Mouse (Mus musculus) MEL (cell line): ENCODE results near the gene Scgb1c1. TPM values are rescaled to one million over a fixed set of nuclear protein-coding genes. Genes with fewer than 3 reads are reported as not detected.
A peak's percentile ranks its signal among the peaks of the same experiment; 100 is the strongest.

Experiments
- DNase-seq: peaks from one replicate; pipeline ENCODE4 v3.0.0; 2011; ENCODE audit warnings: low read depth, low spot score
- H3K27ac ChIP-seq: 2 replicates; pipeline ENCODE4 v1.5.1; 2012; ENCODE audit warnings: low read depth, mild to moderate bottlenecking, control low read depth, low read length, moderate library complexity; ENCODE audit not compliant: control insufficient read depth
- H3K27me3 ChIP-seq, 2 experiments: fragments of 150-350 bp in 1 of 2; sonication (generic) in 1 of 2; 2 replicates each; pipeline ENCODE4 v1.6.1; 2012; ENCODE audit warnings: low read length in 2 of 2, mild to moderate bottlenecking in 2 of 2, improper control_type of control experiment in 1 of 2, moderate library complexity in 1 of 2; ENCODE audit not compliant: insufficient read depth in 2 of 2, control insufficient read depth in 1 of 2
- H3K36me3 ChIP-seq, 2 experiments: 2 replicates each; pipeline ENCODE4 v1.6.1; 2012 to 2014; ENCODE audit warnings: low read length in 2 of 2, improper control_type of control experiment in 1 of 2, inconsistent platforms in 1 of 2, mild to moderate bottlenecking in 1 of 2; ENCODE audit not compliant: insufficient read depth in 2 of 2, control insufficient read depth in 1 of 2
- H3K4me1 ChIP-seq, 2 experiments: fragments of 150-350 bp in 1 of 2; sonication (generic) in 1 of 2; 2 replicates each; pipeline ENCODE4 v1.6.1; 2012; ENCODE audit warnings: low read length in 2 of 2, improper control_type of control experiment in 1 of 2, mild to moderate bottlenecking in 1 of 2; ENCODE audit not compliant: insufficient read depth in 2 of 2, control insufficient read depth in 1 of 2
- H3K4me3 ChIP-seq, 2 experiments: fragments of 150-350 bp in 1 of 2; sonication (generic) in 1 of 2; 2 replicates each; pipeline ENCODE4 v1.5.1; 2012; ENCODE audit warnings: low read depth in 2 of 2, low read length in 2 of 2, mild to moderate bottlenecking in 2 of 2, moderate library complexity in 2 of 2, control low read depth in 1 of 2, improper control_type of control experiment in 1 of 2; ENCODE audit not compliant: control insufficient read depth in 1 of 2, insufficient read depth in 1 of 2
- H3K79me2 ChIP-seq: 2 replicates; pipeline ENCODE4 v1.6.1; 2012; ENCODE audit warnings: mild to moderate bottlenecking, low read length, moderate library complexity; ENCODE audit not compliant: control insufficient read depth, poor library complexity, insufficient read depth
- H3K9ac ChIP-seq: 2 replicates; pipeline ENCODE4 v1.6.1; 2012; ENCODE audit warnings: low read depth, mild to moderate bottlenecking, control low read depth, low read length, moderate library complexity; ENCODE audit not compliant: control insufficient read depth, poor library complexity, severe bottlenecking
- H3K9me3 ChIP-seq: fragments of 150-350 bp; sonication (generic); replicated peaks from 2 replicates; pipeline ENCODE4 v1.6.1; 2012; ENCODE audit warnings: mild to moderate bottlenecking, low read length, improper control_type of control experiment, moderate library complexity; ENCODE audit not compliant: insufficient read depth
- BHLHE40 ChIP-seq: IDR thresholded peaks from 2 replicates; pipeline ENCODE4 v1.6.1; 2012; ENCODE audit warnings: low read depth, mild to moderate bottlenecking, inconsistent platforms, low read length, improper control_type of control experiment, borderline replicate concordance
- CHD2 ChIP-seq: IDR thresholded peaks from 2 replicates; pipeline ENCODE4 v1.6.1; 2011; ENCODE audit warnings: low read length, improper control_type of control experiment
- CTCF ChIP-seq, 3 experiments: IDR thresholded peaks in 2 of 3; conservative IDR thresholded peaks in 1 of 3; 2 replicates each; pipeline ENCODE4 v1.5.1; 2011 to 2012; ENCODE audit warnings: low read length in 3 of 3, low read depth in 2 of 3, mild to moderate bottlenecking in 2 of 3, improper control_type of control experiment in 1 of 3, inconsistent platforms in 1 of 3, mixed read lengths in 1 of 3, moderate library complexity in 1 of 3; ENCODE audit not compliant: control insufficient read depth in 1 of 3, insufficient read depth in 1 of 3, poor library complexity in 1 of 3, severe bottlenecking in 1 of 3
- E2F4 ChIP-seq: IDR thresholded peaks from 2 replicates; pipeline ENCODE4 v1.6.1; 2011; ENCODE audit warnings: low read depth, low read length, improper control_type of control experiment, borderline replicate concordance
- ELF1 ChIP-seq: IDR thresholded peaks from 2 replicates; pipeline ENCODE4 v1.6.1; 2014; ENCODE audit warnings: low read depth, mild to moderate bottlenecking, inconsistent platforms, low read length, improper control_type of control experiment, moderate library complexity
- EP300 ChIP-seq, 2 experiments: IDR thresholded peaks; 2 replicates each; pipeline ENCODE4 v1.6.1; 2011; ENCODE audit warnings: improper control_type of control experiment in 2 of 2, low read length in 2 of 2, low read depth in 1 of 2, mild to moderate bottlenecking in 1 of 2
- ETS1 ChIP-seq: IDR thresholded peaks from 2 replicates; pipeline ENCODE4 v1.6.1; 2012; ENCODE audit warnings: low read depth, mild to moderate bottlenecking, inconsistent platforms, low read length, improper control_type of control experiment, moderate library complexity
- GABPA ChIP-seq: IDR thresholded peaks from 2 replicates; pipeline ENCODE4 v1.6.1; 2012; ENCODE audit warnings: low read depth, mild to moderate bottlenecking, inconsistent platforms, low read length, improper control_type of control experiment, moderate library complexity
- GATA1 ChIP-seq: IDR thresholded peaks from 2 replicates; pipeline ENCODE4 v1.6.1; 2011; ENCODE audit warnings: low read depth, low read length, improper control_type of control experiment
- HCFC1 ChIP-seq: IDR thresholded peaks from 2 replicates; pipeline ENCODE4 v1.6.1; 2012; ENCODE audit warnings: low read depth, mild to moderate bottlenecking, inconsistent platforms, low read length, improper control_type of control experiment, moderate library complexity
- KAT2A ChIP-seq: conservative IDR thresholded peaks from 2 replicates; pipeline ENCODE4 v1.6.1; 2012; ENCODE audit warnings: low read depth, low read length, improper control_type of control experiment, inconsistent platforms
- MAX ChIP-seq: IDR thresholded peaks from 2 replicates; pipeline ENCODE4 v1.6.1; 2011; ENCODE audit warnings: low read length, improper control_type of control experiment
- MAZ ChIP-seq: IDR thresholded peaks from 2 replicates; pipeline ENCODE4 v1.6.1; 2012; ENCODE audit warnings: low read depth, mild to moderate bottlenecking, inconsistent platforms, low read length, improper control_type of control experiment
- MEF2A ChIP-seq: IDR thresholded peaks from 2 replicates; pipeline ENCODE4 v1.6.1; 2014; ENCODE audit warnings: low read depth, mild to moderate bottlenecking, inconsistent platforms, low read length, improper control_type of control experiment; ENCODE audit not compliant: poor library complexity, insufficient replicate concordance, severe bottlenecking; ENCODE audit errors: extremely low read depth
- MXI1 ChIP-seq: IDR thresholded peaks from 2 replicates; pipeline ENCODE4 v1.6.1; 2011; ENCODE audit warnings: mild to moderate bottlenecking, low read depth, low read length, improper control_type of control experiment
- MYB ChIP-seq: IDR thresholded peaks from 2 replicates; pipeline ENCODE4 v1.6.1; 2011; ENCODE audit warnings: mild to moderate bottlenecking, low read depth, low read length, improper control_type of control experiment
- MYC ChIP-seq: IDR thresholded peaks from 2 replicates; pipeline ENCODE4 v1.6.1; 2011; ENCODE audit warnings: low read depth, mild to moderate bottlenecking, low read length, improper control_type of control experiment, moderate library complexity
- NELFE ChIP-seq: IDR thresholded peaks from 2 replicates; pipeline ENCODE4 v1.6.1; 2011; ENCODE audit warnings: low read depth, low read length, improper control_type of control experiment
- NRF1 ChIP-seq: IDR thresholded peaks from 2 replicates; pipeline ENCODE4 v1.6.1; 2014; ENCODE audit warnings: low read depth, mild to moderate bottlenecking, inconsistent platforms, low read length, improper control_type of control experiment, moderate library complexity; ENCODE audit not compliant: poor library complexity, insufficient read depth, severe bottlenecking
- POLR2A ChIP-seq, 2 experiments: IDR thresholded peaks; 2 replicates each; pipeline ENCODE4 v1.6.1; 2011 to 2012; ENCODE audit warnings: low read length in 2 of 2, mild to moderate bottlenecking in 2 of 2, control low read depth in 1 of 2, improper control_type of control experiment in 1 of 2, low read depth in 1 of 2, moderate library complexity in 1 of 2; ENCODE audit not compliant: control insufficient read depth in 1 of 2, insufficient read depth in 1 of 2, poor library complexity in 1 of 2
- POLR2AphosphoS2 ChIP-seq: IDR thresholded peaks from 2 replicates; pipeline ENCODE4 v1.6.1; 2011; ENCODE audit warnings: low read length, improper control_type of control experiment
- POLR2AphosphoS5 ChIP-seq: IDR thresholded peaks from 2 replicates; pipeline ENCODE4 v1.6.1; 2012; ENCODE audit warnings: low read depth, borderline replicate concordance, mild to moderate bottlenecking, inconsistent platforms, low read length, moderate library complexity, mixed read lengths
- RAD21 ChIP-seq: IDR thresholded peaks from 2 replicates; pipeline ENCODE4 v1.6.1; 2011; ENCODE audit warnings: mild to moderate bottlenecking, low read depth, low read length, improper control_type of control experiment
- RCOR1 ChIP-seq: IDR thresholded peaks from 2 replicates; pipeline ENCODE4 v1.6.1; 2012; ENCODE audit warnings: low read depth, mild to moderate bottlenecking, inconsistent platforms, low read length, improper control_type of control experiment
- SIN3A ChIP-seq: IDR thresholded peaks from 2 replicates; pipeline ENCODE4 v1.6.1; 2012; ENCODE audit warnings: low read length, improper control_type of control experiment, inconsistent platforms
- SMC3 ChIP-seq: IDR thresholded peaks from 2 replicates; pipeline ENCODE4 v1.6.1; 2011; ENCODE audit warnings: low read depth, low read length, improper control_type of control experiment
- TAL1 ChIP-seq: IDR thresholded peaks from 2 replicates; pipeline ENCODE4 v1.6.1; 2012; ENCODE audit warnings: mild to moderate bottlenecking, inconsistent platforms, low read length, moderate library complexity, mixed read lengths
- TBP ChIP-seq: IDR thresholded peaks from 2 replicates; pipeline ENCODE4 v1.8.0; 2011; ENCODE audit warnings: low read depth, low read length, improper control_type of control experiment
- TCF12 ChIP-seq: IDR thresholded peaks from 2 replicates; pipeline ENCODE4 v1.6.1; 2014; ENCODE audit warnings: low read depth, mild to moderate bottlenecking, inconsistent platforms, low read length, improper control_type of control experiment, moderate library complexity
- UBTF ChIP-seq: IDR thresholded peaks from 2 replicates; pipeline ENCODE4 v1.6.1; 2012; ENCODE audit warnings: low read depth, mild to moderate bottlenecking, inconsistent platforms, low read length, improper control_type of control experiment, moderate library complexity, borderline replicate concordance; ENCODE audit not compliant: insufficient read depth
- USF1 ChIP-seq: IDR thresholded peaks from 2 replicates; pipeline ENCODE4 v1.6.1; 2014; ENCODE audit warnings: low read depth, mild to moderate bottlenecking, inconsistent platforms, low read length, improper control_type of control experiment, moderate library complexity
- ZC3H11A ChIP-seq: IDR thresholded peaks from 2 replicates; pipeline ENCODE4 v1.6.1; 2012; ENCODE audit warnings: low read depth, mild to moderate bottlenecking, inconsistent platforms, low read length, improper control_type of control experiment
- ZKSCAN1 ChIP-seq: IDR thresholded peaks from 2 replicates; pipeline ENCODE4 v1.6.1; 2012; ENCODE audit warnings: low read depth, mild to moderate bottlenecking, inconsistent platforms, low read length, improper control_type of control experiment, moderate library complexity
- ZMIZ1 ChIP-seq: IDR thresholded peaks from 2 replicates; pipeline ENCODE4 v1.6.1; 2012; ENCODE audit warnings: low read depth, mild to moderate bottlenecking, inconsistent platforms, low read length, improper control_type of control experiment, moderate library complexity
- ZNF384 ChIP-seq: IDR thresholded peaks from 2 replicates; pipeline ENCODE4 v1.6.1; 2012; ENCODE audit warnings: low read depth, mild to moderate bottlenecking, inconsistent platforms, low read length, improper control_type of control experiment
- polyA plus RNA-seq, 2 experiments: library from polyadenylated mRNA; stranded (reverse) in 1 of 2; unstranded in 1 of 2; fragments of >175 nt in 1 of 2; fragments of >200 nt in 1 of 2; gene quantifications; 2 replicates each; pipeline versions ENCODE4 v1.2.1 to v1.2.4; 2012; ENCODE audit warnings: low replicate concordance in 2 of 2, low read depth in 1 of 2; ENCODE audit not compliant: insufficient read length in 2 of 2, insufficient read depth in 1 of 2, missing spikeins in 1 of 2
- total RNA-seq: library from RNA; depleted of rRNA; stranded (reverse); fragments of 300-350 nt; gene quantifications from 2 replicates; pipeline ENCODE4 v1.2.3, GENCODE M21; 2012

Gene Scgb1c1
- total and polyA plus RNA-seq, 3 experiments, result not detected

GRCm38 (mm10) chr7:140855860-140856784 is 10.8 kb downstream of the Scgb1c1 start, which contains the start of gene Gm45785:
Gene Gm45785, minus strand, starts transcription at chr7:140856331.
- peak; percentile 95 for DNase-seq
- peaks cover 3 to 19% of the 10 kb centered on the region in 2 experiments; a peak in 3 of 4 replicates for H3K4me1 ChIP-seq
- H3K9me3 ChIP-seq, result no peaks in the 10 kb centered on the region
- H3K27ac ChIP-seq, result peak within 1 kb of the TSS; percentile 89
- no peak for TF ChIP-seq ZKSCAN1
- peak; percentile 70 for TF ChIP-seq NELFE
- no peak for TF ChIP-seq NRF1
- peak; percentile 87 for TF ChIP-seq MXI1
- TF ChIP-seq ETS1, result peak; percentile 49; the same call in 1 of the 2 replicates
- peak; percentile 72; the same call in 1 of the 2 replicates for TF ChIP-seq KAT2A
- TF ChIP-seq CTCF (IDR thresholded peaks at IDR 0.05 in 2 of 3, conservative IDR thresholded peaks at IDR 0.05 in 1 of 3; ENCODE audit: control insufficient read depth in 1 of 3, insufficient read depth in 1 of 3, low read depth in 2 of 3, low read length in 3 of 3, poor library complexity in 1 of 3, severe bottlenecking in 1 of 3), result no peak
- TF ChIP-seq USF1, result no peak
- TF ChIP-seq UBTF, result no peak
- no peak for TF ChIP-seq BHLHE40
- TF ChIP-seq MEF2A, result no peak
- TF ChIP-seq SMC3, result no peak
- TF ChIP-seq SIN3A, result peak; percentile 99
- TF ChIP-seq POLR2AphosphoS2, result peak; percentile 44; the same call in 1 of the 2 replicates
- no peak for TF ChIP-seq CHD2
- no peak for TF ChIP-seq GABPA
- peak; percentile 70 for TF ChIP-seq MAX
- peak; percentile 16; the same call in 1 of the 2 replicates for TF ChIP-seq MYB
- no peak for TF ChIP-seq MYC
- no peak for TF ChIP-seq E2F4
- TF ChIP-seq TAL1, result no peak
- peak; percentile 68; the same call in 1 of the 2 replicates for TF ChIP-seq TBP
- no peak for TF ChIP-seq ZNF384
- TF ChIP-seq TCF12, result peak; percentile 14; the same call in 1 of the 2 replicates
- TF ChIP-seq HCFC1, result peak; percentile 94
- TF ChIP-seq RAD21, result no peak
- no peak; the same call in 1 of the 2 replicates for TF ChIP-seq RCOR1
- TF ChIP-seq ZMIZ1, result peak; percentile 64
- no peak; a peak in 1 of 4 replicates for TF ChIP-seq EP300 (IDR thresholded peaks at IDR 0.05; ENCODE audit: low read depth in 1 of 2, low read length in 2 of 2)
- no peak for TF ChIP-seq MAZ
- peak; percentile 53 to 86; a peak in 3 of 4 replicates for TF ChIP-seq POLR2A (IDR thresholded peaks at IDR 0.05; ENCODE audit: control insufficient read depth in 1 of 2, insufficient read depth in 1 of 2, low read depth in 1 of 2, low read length in 2 of 2, poor library complexity in 1 of 2)
- TF ChIP-seq GATA1, result no peak
- peak; percentile 99 for TF ChIP-seq ELF1
- no peak for TF ChIP-seq ZC3H11A
- TF ChIP-seq POLR2AphosphoS5, result no peak
- no peaks in the 10 kb centered on the region for H3K27me3 ChIP-seq
- H3K36me3 ChIP-seq, result peaks cover 0 to 8% of the 10 kb centered on the region in 2 experiments; a peak in 2 of 4 replicates
- peaks cover 37% of the 10 kb centered on the region for H3K79me2 ChIP-seq
- H3K9ac ChIP-seq, result peak within 1 kb of the TSS; percentile 80
- H3K4me3 ChIP-seq, result peak within 1 kb of the TSS; percentile 84 to 91
